Mouse (Mus musculus): ENCODE results near the gene Prickle3.

The Prickle3 gene

GRCm38 (mm10) chrX:7657221-7657639 lies at the start of gene Prickle3:
TSS of gene Prickle3 (plus strand) at chrX:7657260.
- peak; percentile 55 for DNase-seq (ENCODE audit: low spot score)

GRCm38 (mm10) chrX:7610035-7610434 lies 47.0 kb upstream of the Prickle3 start:
- no peak for DNase-seq (ENCODE audit: low spot score)

- DNase-seq (ENCODE audit: low spot score): no peak
Measured at GRCm38 (mm10) chrX:7610536-7611258, 46.4 kb upstream of the Prickle3 start.

GRCm38 (mm10) chrX:7617889-7618551 lies 39.0 kb upstream of the Prickle3 start:
- no peak for DNase-seq (ENCODE audit: low spot score)

GRCm38 (mm10) chrX:7632560-7632959 lies 24.5 kb upstream of the Prickle3 start:
- DNase-seq (ENCODE audit: low spot score): no peak

GRCm38 (mm10) chrX:7635101-7635500 lies 22.0 kb upstream of the Prickle3 start:
- DNase-seq (ENCODE audit: low spot score): no peak

- peak; percentile 81 for DNase-seq (ENCODE audit: low spot score)
Measured at GRCm38 (mm10) chrX:7638401-7639091, 18.5 kb upstream of the Prickle3 start, which contains the start of gene Syp. TSS of gene Syp (plus strand) at chrX:7638471.

GRCm38 (mm10) chrX:7639536-7640325 lies 17.3 kb upstream of the Prickle3 start:
- DNase-seq (ENCODE audit: low spot score): no peak

GRCm38 (mm10) chrX:7640785-7641184 lies 16.3 kb upstream of the Prickle3 start:
- no peak for DNase-seq (ENCODE audit: low spot score)

- peak; percentile 64 for DNase-seq (ENCODE audit: low spot score)
Measured at GRCm38 (mm10) chrX:7645349-7645748, 11.7 kb upstream of the Prickle3 start.

GRCm38 (mm10) chrX:7648671-7649304 lies 8.3 kb upstream of the Prickle3 start:
- DNase-seq (ENCODE audit: low spot score): peak; percentile 81

- peak; percentile 44 for DNase-seq (ENCODE audit: low spot score)
Measured at GRCm38 (mm10) chrX:7658031-7658784, 1.1 kb downstream of the Prickle3 start.

GRCm38 (mm10) chrX:7658785-7659589 lies 1.9 kb downstream of the Prickle3 start:
- DNase-seq (ENCODE audit: low spot score): no peak

GRCm38 (mm10) chrX:7661086-7661485 lies 4.0 kb downstream of the Prickle3 start:
- no peak for DNase-seq (ENCODE audit: low spot score)

- no peak for DNase-seq (ENCODE audit: low spot score)
Measured at GRCm38 (mm10) chrX:7662936-7663335, 5.9 kb downstream of the Prickle3 start.

- no peak for DNase-seq (ENCODE audit: low spot score)
Measured at GRCm38 (mm10) chrX:7664791-7665190, 7.7 kb downstream of the Prickle3 start.

GRCm38 (mm10) chrX:7665739-7666502 lies 8.9 kb downstream of the Prickle3 start:
- DNase-seq (ENCODE audit: low spot score): no peak

GRCm38 (mm10) chrX:7670390-7670881 lies 13.4 kb downstream of the Prickle3 start:
- DNase-seq (ENCODE audit: low spot score): peak; percentile 76
